Mouse (Mus musculus) thymus, adult 2 months (tissue): ENCODE measurements around the gene Prb1.
"Not testable (repeated sequence)": the region's sequence is repeated elsewhere in the genome, so short reads cannot be mapped to it uniquely, and the experiment has no call there.

Source experiments
- CTCF ChIP-seq: fragments of 200-500 bp; IDR thresholded peaks from 2 replicates; pipeline ENCODE4 v1.5.1; 2012; ENCODE audit warnings: mild to moderate bottlenecking, control low read depth, low read length, moderate library complexity, borderline replicate concordance; ENCODE audit not compliant: control insufficient read depth, poor library complexity, insufficient read depth; ENCODE audit errors: extremely low read depth
- POLR2A ChIP-seq: fragments of 200-500 bp; IDR thresholded peaks from 2 replicates; pipeline ENCODE4 v1.6.1; 2012; ENCODE audit warnings: mild to moderate bottlenecking, low read length, control low read depth, moderate library complexity; ENCODE audit not compliant: control insufficient read depth, poor library complexity, insufficient read depth; ENCODE audit errors: extremely low read depth

- TF ChIP-seq CTCF, POLR2A: not testable (repeated sequence)
Observed at GRCm38 (mm10) chr6:132210421-132210820, at the start of gene Prb1.
